Mouse (Mus musculus): ENCODE results near the gene Polrmt. TPM values are rescaled to one million over a fixed set of nuclear protein-coding genes. Genes with fewer than 3 reads are reported as not detected.
A peak's percentile ranks its signal among the peaks of the same experiment; 100 is the strongest.

The Polrmt gene
- polyA plus RNA-seq, 1 experiment from 2014 or later: 46.2 TPM

DNA sequence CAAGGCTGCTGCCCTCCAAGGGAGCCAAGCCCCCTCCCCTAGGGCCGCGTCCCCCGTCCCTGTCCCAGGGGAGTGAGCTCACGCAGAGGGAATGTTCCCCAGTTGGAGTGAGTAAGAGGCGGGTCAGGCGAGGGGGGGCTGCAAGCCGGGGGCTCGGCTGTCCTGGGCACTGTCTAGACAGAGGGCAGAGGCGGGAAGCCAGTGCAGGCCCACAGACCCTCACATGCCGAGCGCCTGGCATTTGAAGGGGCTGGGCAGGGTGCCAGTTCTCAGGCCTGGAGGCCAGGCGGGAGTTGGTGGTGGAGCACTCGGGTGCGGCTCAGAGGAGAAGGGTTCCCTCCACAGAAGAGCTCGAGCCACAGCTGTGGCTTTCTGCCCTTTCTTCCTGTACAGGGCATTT, 31.6 kb upstream of the Polrmt start:
- Histone ChIP-seq H3K9ac (ENCODE audit: low read length) (peak overlapping the region; percentile 70), H3K4me3 (ENCODE audit: low read length) (peak overlapping the region; percentile 57), H3K4me1 (replicated peaks; ENCODE audit: control insufficient read depth, insufficient read depth, low read length) (peaks cover 33% of the 10 kb centered on the region), H3K27ac (ENCODE audit: low read length) (peak overlapping the region; percentile 79), H3K36me3 (ENCODE audit: control insufficient read depth, insufficient read depth, low read length) (no peaks in the 10 kb centered on the region; the same call in 1 of the 2 replicates), H3K27me3 (ENCODE audit: control insufficient read depth, insufficient read depth, low read depth, low read length) (no peaks in the 10 kb centered on the region; the same call in 1 of the 2 replicates), H3K9me3 (ENCODE audit: control insufficient read depth, low read length) (peaks cover 3% of the 10 kb centered on the region), H3K4me2 (ENCODE audit: low read depth, low read length) (peak overlapping the region; percentile 72)
- WGBS: 5% methylated on average over 15 of the region's 15 CpGs
- ATAC-seq (ENCODE audit: low read depth): peak; percentile 39

DNA sequence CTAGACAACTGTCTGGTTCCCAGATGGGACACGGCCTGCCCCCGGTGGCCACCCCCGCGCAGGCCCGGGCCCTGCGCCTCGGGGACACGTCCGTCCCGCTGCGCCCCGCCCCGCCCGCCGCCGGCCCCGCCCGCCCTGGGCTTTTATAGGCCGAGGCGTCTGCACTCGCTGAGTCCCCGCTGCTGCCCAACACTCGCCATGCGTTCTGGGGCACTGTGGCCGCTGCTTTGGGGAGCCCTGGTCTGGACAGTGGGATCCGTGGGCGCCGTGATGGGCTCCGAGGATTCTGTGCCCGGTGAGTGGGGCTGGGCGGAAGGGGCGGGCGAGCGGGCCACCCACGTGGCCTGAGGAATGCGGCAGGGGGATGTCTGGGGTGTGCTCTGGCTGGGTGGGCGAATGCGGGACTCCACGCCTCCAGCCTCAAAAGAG, 30.7 kb upstream of the Polrmt start, which contains the start of gene Fstl3:
Fstl3 (plus strand) TSS at position 170 of the 429 bp plus-strand sequence.
- peak within 1 kb of the TSS; percentile 79 for H3K27ac ChIP-seq (ENCODE audit: low read length)
- peak within 1 kb of the TSS; percentile 70 for H3K9ac ChIP-seq (ENCODE audit: low read length)
- WGBS: 2% methylated on average over 39 of the region's 39 CpGs
- peak within 1 kb of the TSS; percentile 72 for H3K4me2 ChIP-seq (ENCODE audit: low read depth, low read length)
- peaks cover 33% of the 10 kb centered on the region for H3K4me1 ChIP-seq (replicated peaks; ENCODE audit: control insufficient read depth, insufficient read depth, low read length)
- H3K9me3 ChIP-seq (ENCODE audit: control insufficient read depth, low read length): peaks cover 6% of the 10 kb centered on the region
- H3K27me3 ChIP-seq (ENCODE audit: control insufficient read depth, insufficient read depth, low read depth, low read length): no peaks in the 10 kb centered on the region; the same call in 1 of the 2 replicates
- no peak for ATAC-seq (ENCODE audit: low read depth)
- H3K36me3 ChIP-seq (ENCODE audit: control insufficient read depth, insufficient read depth, low read length): no peaks in the 10 kb centered on the region; the same call in 1 of the 2 replicates
- peak within 1 kb of the TSS; percentile 57 for H3K4me3 ChIP-seq (ENCODE audit: low read length)

DNA sequence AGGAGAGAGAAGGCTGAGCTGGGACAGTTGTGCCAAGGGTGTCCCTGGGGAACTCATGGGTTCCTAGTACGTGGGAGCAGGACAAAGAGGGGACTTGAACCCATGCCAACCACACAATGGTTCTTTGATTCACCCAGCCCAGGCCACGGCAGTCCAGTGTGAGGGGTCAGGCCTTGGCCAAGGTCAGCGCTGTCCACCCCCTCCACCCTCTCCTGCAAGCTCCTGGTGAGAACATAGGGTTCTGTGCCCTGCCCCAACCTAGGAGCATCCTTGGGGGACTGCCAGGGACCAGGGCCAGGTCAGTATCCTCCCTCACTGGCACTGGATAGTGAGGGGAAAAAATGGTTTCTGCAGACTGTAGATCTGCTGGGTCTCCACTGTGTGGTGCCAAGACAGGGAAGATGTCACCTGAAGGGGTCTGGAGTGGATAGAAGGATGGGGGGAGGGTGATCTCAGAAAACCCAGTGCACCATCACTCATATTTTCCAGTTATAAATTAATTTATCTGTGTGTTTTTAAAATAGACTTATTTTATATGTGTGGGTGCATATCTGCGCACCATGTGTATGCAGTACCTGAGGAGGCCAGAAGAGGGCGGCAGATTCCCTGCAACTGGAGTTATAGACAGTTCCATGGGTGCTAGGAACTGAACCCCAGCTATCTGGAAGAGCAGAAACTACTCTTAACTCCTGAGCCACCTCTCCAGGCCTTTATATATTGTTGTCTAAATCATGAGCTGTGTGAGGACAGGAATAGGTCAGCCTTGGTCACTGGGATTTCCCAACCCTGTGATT, 28.3 kb upstream of the Polrmt start:
- 62% methylated on average over 5 of the region's 5 CpGs for WGBS
- Histone ChIP-seq H3K27ac (ENCODE audit: low read length) (no peak overlapping the region), H3K4me2 (ENCODE audit: low read depth, low read length) (no peak overlapping the region), H3K4me3 (ENCODE audit: low read length) (no peak overlapping the region), H3K27me3 (ENCODE audit: control insufficient read depth, insufficient read depth, low read depth, low read length) (no peaks in the 10 kb centered on the region), H3K4me1 (replicated peaks; ENCODE audit: control insufficient read depth, insufficient read depth, low read length) (peaks cover 23% of the 10 kb centered on the region), H3K9me3 (ENCODE audit: control insufficient read depth, low read length) (peaks cover 6% of the 10 kb centered on the region), H3K36me3 (ENCODE audit: control insufficient read depth, insufficient read depth, low read length) (no peaks in the 10 kb centered on the region; the same call in 1 of the 2 replicates), H3K9ac (ENCODE audit: low read length) (no peak overlapping the region)
- no peak for ATAC-seq (ENCODE audit: low read depth)

DNA sequence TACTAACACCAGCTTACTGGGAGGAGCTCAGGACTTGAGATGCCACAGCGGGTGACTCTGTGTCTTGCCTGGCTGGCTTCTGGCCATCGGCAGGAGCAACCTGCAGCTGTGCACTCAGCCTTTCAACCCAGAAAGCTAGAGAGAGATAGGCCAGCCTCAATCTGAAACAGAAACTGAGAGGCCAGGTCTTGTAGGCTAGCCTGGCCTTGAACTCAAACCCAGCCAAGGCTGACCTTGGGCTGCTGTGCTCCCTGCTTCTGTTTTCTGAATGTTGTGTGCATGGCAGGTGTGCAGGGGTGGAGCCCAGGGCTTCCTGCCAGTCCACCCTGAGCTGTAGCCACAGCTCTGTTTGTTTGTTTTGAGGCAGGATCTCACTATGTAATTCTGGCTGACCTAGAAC, 26.8 kb upstream of the Polrmt start:
- Histone ChIP-seq H3K36me3 (ENCODE audit: control insufficient read depth, insufficient read depth, low read length) (no peaks in the 10 kb centered on the region; the same call in 1 of the 2 replicates), H3K4me3 (ENCODE audit: low read length) (no peak overlapping the region), H3K9ac (ENCODE audit: low read length) (no peak overlapping the region), H3K9me3 (ENCODE audit: control insufficient read depth, low read length) (peaks cover 6% of the 10 kb centered on the region), H3K4me2 (ENCODE audit: low read depth, low read length) (no peak overlapping the region), H3K27me3 (ENCODE audit: control insufficient read depth, insufficient read depth, low read depth, low read length) (no peaks in the 10 kb centered on the region), H3K4me1 (replicated peaks; ENCODE audit: control insufficient read depth, insufficient read depth, low read length) (peaks cover 9% of the 10 kb centered on the region), H3K27ac (ENCODE audit: low read length) (no peak overlapping the region)
- 85% methylated on average over 2 of the region's 2 CpGs for WGBS
- ATAC-seq (ENCODE audit: low read depth): no peak

DNA sequence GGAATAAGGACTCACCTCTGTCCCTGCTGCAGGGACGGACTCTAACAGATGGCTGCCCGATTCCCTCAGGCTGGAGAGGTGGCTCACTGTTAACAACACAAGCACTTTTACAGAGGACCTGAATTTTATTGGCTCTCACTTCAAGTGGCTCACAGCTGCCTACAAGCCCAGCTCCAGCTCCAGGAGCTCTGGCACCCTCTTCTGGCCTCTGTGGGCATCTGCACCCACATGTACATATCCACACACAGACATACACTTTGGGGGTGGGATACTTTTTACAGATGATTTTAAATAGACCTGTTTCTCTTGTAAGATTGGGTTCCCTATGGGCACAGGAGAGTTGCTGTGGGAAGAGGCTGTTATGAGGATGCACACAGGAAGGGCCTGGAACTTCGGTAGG, 25.9 kb upstream of the Polrmt start:
- peaks cover 6% of the 10 kb centered on the region for H3K9me3 ChIP-seq (ENCODE audit: control insufficient read depth, low read length)
- no peak overlapping the region for H3K4me3 ChIP-seq (ENCODE audit: low read length)

DNA sequence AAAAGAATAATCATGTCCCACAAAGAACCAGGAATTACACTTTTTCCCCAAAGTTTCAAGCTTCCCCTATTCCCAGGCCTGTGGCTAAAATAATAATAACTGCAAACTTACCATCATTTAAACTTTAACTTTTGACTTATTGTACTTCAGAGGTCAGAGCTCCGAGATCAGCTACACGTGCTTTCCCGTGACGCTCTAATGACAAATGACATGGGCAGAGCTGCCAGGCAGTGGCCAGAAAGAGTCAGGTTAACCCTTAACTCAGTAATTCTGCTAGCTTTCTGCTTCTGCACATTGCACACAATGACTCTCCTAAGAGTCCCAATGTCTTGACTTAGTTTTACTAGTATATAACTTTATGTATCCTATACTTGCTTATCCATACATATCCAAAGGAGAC, 22.9 kb upstream of the Polrmt start:
- no peaks in the 10 kb centered on the region for H3K27me3 ChIP-seq (ENCODE audit: control insufficient read depth, insufficient read depth, low read depth, low read length)
- H3K27ac ChIP-seq (ENCODE audit: low read length): no peak overlapping the region
- H3K4me3 ChIP-seq (ENCODE audit: low read length): no peak overlapping the region
- peaks cover 3% of the 10 kb centered on the region; the same call in 1 of the 2 replicates for H3K9me3 ChIP-seq (ENCODE audit: control insufficient read depth, low read length)
- H3K4me1 ChIP-seq (replicated peaks; ENCODE audit: control insufficient read depth, insufficient read depth, low read length): peaks cover 16% of the 10 kb centered on the region
- ATAC-seq (ENCODE audit: low read depth): no peak
- H3K36me3 ChIP-seq (ENCODE audit: control insufficient read depth, insufficient read depth, low read length): no peaks in the 10 kb centered on the region
- 22% methylated on average over 4 of the region's 4 CpGs for WGBS
- H3K9ac ChIP-seq (ENCODE audit: low read length): no peak overlapping the region
- no peak overlapping the region for H3K4me2 ChIP-seq (ENCODE audit: low read depth, low read length)

More for the DNA sequence above, 25.9 kb upstream of the Polrmt start:
- Histone ChIP-seq H3K4me1 (replicated peaks; ENCODE audit: control insufficient read depth, insufficient read depth, low read length) (peaks cover 7% of the 10 kb centered on the region), H3K36me3 (ENCODE audit: control insufficient read depth, insufficient read depth, low read length) (no peaks in the 10 kb centered on the region; the same call in 1 of the 2 replicates), H3K9ac (ENCODE audit: low read length) (no peak overlapping the region), H3K27ac (ENCODE audit: low read length) (no peak overlapping the region), H3K4me2 (ENCODE audit: low read depth, low read length) (no peak overlapping the region), H3K27me3 (ENCODE audit: control insufficient read depth, insufficient read depth, low read depth, low read length) (no peaks in the 10 kb centered on the region)
- no peak for ATAC-seq (ENCODE audit: low read depth)
- WGBS: 94% methylated on average over 3 of the region's 3 CpGs

DNA sequence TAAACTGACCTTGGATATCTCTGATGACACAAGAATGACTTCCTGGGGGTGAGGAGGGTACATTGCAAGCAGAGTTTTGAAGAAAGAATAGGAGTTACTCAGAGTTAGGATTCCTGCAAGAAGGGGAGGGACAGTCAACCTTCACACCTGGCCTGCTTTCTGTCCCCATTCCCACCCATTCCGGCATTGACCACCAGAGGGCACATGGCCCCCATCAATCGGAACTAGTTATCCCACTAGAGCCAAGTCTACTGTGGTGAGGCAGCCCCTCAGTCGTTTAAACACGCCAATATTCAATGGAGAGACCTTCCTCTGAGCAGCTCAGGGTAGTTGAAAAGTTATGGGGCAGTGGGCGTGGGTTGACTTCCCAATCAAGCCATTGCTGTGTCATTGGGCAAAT, 22.0 kb upstream of the Polrmt start:
- H3K9me3 ChIP-seq (ENCODE audit: control insufficient read depth, low read length): peaks cover 3% of the 10 kb centered on the region; the same call in 1 of the 2 replicates
- no peak overlapping the region for H3K4me3 ChIP-seq (ENCODE audit: low read length)
- H3K4me1 ChIP-seq (replicated peaks; ENCODE audit: control insufficient read depth, insufficient read depth, low read length): peaks cover 16% of the 10 kb centered on the region
- ATAC-seq (ENCODE audit: low read depth): no peak
- H3K9ac ChIP-seq (ENCODE audit: low read length): no peak overlapping the region
- no peak overlapping the region for H3K27ac ChIP-seq (ENCODE audit: low read length)
- no peak overlapping the region for H3K4me2 ChIP-seq (ENCODE audit: low read depth, low read length)
- 3% methylated on average over 5 of the region's 5 CpGs for WGBS
- no peaks in the 10 kb centered on the region for H3K36me3 ChIP-seq (ENCODE audit: control insufficient read depth, insufficient read depth, low read length)
- no peaks in the 10 kb centered on the region for H3K27me3 ChIP-seq (ENCODE audit: control insufficient read depth, insufficient read depth, low read depth, low read length)

DNA sequence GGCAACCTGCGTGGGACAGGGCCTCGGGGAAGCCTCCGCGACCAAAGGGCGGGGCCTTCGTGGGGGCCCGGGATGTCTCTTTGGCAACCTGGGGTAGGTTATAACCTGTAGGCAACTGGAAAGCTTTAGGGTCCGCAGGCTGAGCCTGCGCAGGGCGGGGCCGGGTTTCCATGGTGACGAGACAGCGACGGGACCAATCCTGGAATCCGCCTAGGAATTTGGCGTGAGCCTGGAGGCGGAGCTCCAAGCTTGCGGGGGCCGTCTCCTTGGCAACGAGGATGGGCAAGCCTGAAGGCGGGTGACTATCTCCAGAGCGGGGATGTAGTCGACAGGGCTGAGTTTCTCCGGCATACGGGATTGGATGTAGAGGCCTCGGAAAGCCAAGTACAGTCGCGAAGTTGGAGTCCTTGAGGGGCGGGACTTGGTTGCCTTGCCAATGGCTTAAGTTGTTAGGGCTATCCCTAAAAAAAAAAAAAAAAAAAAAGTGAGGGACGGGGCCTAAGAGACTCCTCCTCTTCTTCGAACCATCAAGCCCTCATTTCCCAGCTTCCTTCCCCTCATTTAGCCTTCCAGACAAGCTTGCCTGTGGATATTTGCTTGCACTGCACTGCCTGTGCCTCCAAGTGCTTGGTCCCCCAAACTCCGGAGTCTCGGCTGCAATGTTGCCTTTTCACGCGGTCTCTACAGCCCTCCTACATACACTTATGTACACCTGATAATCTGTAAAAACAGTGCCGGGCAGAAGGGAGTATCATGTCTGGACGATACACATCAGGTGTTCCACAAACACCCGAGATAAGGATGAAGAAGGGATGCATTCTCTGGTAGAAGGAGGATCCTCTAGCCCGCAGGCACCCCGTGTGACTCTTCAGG, 21.2 kb upstream of the Polrmt start:
- H3K27me3 ChIP-seq (ENCODE audit: control insufficient read depth, insufficient read depth, low read depth, low read length): no peaks in the 10 kb centered on the region
- H3K9me3 ChIP-seq (ENCODE audit: control insufficient read depth, low read length): peaks cover 3% of the 10 kb centered on the region; the same call in 1 of the 2 replicates
- H3K4me3 ChIP-seq (ENCODE audit: low read length): peak overlapping the region; percentile 90
- ATAC-seq (ENCODE audit: low read depth): peak; percentile 80
- H3K4me1 ChIP-seq (replicated peaks; ENCODE audit: control insufficient read depth, insufficient read depth, low read length): peaks cover 16% of the 10 kb centered on the region
- peak overlapping the region; percentile 88 for H3K4me2 ChIP-seq (ENCODE audit: low read depth, low read length)
- 8% methylated on average over 40 of the region's 40 CpGs for WGBS
- peak overlapping the region; percentile 94 for H3K27ac ChIP-seq (ENCODE audit: low read length)
- peak overlapping the region; percentile 59 for H3K9ac ChIP-seq (ENCODE audit: low read length)
- no peaks in the 10 kb centered on the region for H3K36me3 ChIP-seq (ENCODE audit: control insufficient read depth, insufficient read depth, low read length)

Data from lung, embryonic 16.5 days (tissue).